Mouse (Mus musculus): ENCODE measurements around the gene 2900026A02Rik. TPM values are rescaled to one million over a fixed set of nuclear protein-coding genes. Genes with fewer than 3 reads are reported as not detected.

Gene 2900026A02Rik
- polyA plus RNA-seq, 2 experiments = 7.1 to 13.6 TPM

DNA sequence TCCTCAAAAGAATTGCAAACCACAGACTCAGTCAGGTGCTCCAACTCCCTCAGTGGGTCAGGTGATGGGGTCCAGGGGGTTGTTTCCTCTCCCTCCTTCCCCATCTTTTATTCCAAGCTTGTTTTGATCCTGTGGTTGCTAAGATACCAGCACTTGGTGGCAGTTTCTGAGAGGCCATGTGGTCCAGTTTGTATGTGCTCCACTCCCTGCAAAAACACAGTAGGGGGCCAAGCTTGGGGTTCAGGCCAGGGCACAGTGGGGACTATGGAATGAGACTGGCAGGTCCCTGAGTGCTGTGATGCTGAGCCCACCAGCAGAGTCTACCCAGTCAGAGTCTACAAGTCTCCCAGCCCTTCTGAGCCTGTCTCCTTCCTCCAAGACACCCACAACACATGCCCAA, 171.2 kb downstream of the 2900026A02Rik start:
- H3K4me1 ChIP-seq (ENCODE audit: control insufficient read depth, insufficient read depth, low read length) = no peaks in the 10 kb centered on the region
- H3K36me3 ChIP-seq (ENCODE audit: control insufficient read depth, insufficient read depth, low read length) = no peaks in the 10 kb centered on the region
- no peak overlapping the region for H3K4me2 ChIP-seq (replicated peaks; ENCODE audit: low read depth, low read length, severe bottlenecking)
- no peak overlapping the region for H3K9ac ChIP-seq (ENCODE audit: low read depth, low read length, severe bottlenecking)
- H3K27me3 ChIP-seq (ENCODE audit: control insufficient read depth, insufficient read depth, low read length) = no peaks in the 10 kb centered on the region
- H3K27ac ChIP-seq (replicated peaks; ENCODE audit: low read depth, low read length) = no peak overlapping the region
- ATAC-seq (ENCODE audit: low FRiP score, low read depth) (no peak), DNase-seq (ENCODE audit: low spot score) (no peak)
- no peak overlapping the region for H3K4me3 ChIP-seq (replicated peaks; ENCODE audit: low read length)
- TF ChIP-seq POLR2A (IDR thresholded peaks at IDR 0.05; ENCODE audit: borderline replicate concordance, extremely low read depth, insufficient read depth, insufficient read length) = no peak
- no peaks in the 10 kb centered on the region for H3K9me3 ChIP-seq (ENCODE audit: control insufficient read depth, low read length)

DNA sequence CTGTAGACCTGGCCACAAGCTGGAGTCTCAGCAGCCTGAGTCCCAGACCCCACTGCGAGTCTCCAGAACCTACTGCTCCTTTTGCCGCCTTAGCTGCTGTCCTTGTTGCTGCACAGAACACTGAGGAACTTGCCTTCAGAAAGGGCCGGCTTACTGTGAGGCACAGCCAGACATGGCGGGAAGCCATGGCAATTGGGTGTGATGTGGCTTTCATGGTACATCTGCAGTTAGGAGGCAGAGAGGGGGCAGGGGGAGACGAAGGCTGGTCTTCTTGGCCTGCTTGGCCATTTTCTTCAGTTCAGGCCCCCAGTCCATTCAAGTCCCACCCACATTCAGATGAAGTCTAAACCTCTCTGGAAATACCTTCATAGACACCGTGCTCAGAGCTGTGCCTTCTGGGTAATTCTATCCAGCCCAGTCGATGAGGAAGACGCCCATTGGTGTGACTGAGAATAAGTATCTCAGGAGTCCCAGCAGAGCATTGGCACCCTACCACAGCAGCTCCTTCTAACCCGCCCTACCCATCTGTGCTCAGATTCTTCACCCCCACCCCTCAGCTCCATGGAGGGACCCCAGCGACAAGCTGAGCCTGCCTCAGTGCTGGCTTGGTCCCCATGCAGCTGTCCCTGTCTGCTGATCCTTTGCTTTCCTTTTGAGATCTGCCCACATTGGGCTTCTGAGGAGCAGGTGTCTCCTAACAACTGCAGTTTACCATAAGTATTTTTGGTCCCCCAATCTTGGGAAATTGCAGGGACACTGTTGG, 175.3 kb downstream of the 2900026A02Rik start:
- H3K4me1 ChIP-seq (ENCODE audit: control insufficient read depth, insufficient read depth, low read length) = no peaks in the 10 kb centered on the region; the same call in 1 of the 2 replicates
- DNase-seq (ENCODE audit: low spot score) = no peak
- peak; percentile 62 for ATAC-seq (ENCODE audit: low FRiP score, low read depth)
- H3K27ac ChIP-seq (replicated peaks; ENCODE audit: low read depth, low read length) = no peak overlapping the region
- no peaks in the 10 kb centered on the region for H3K9me3 ChIP-seq (ENCODE audit: control insufficient read depth, low read length)
- H3K4me2 ChIP-seq (replicated peaks; ENCODE audit: low read depth, low read length, severe bottlenecking) = no peak overlapping the region
- H3K4me3 ChIP-seq (replicated peaks; ENCODE audit: low read length) = no peak overlapping the region
- no peaks in the 10 kb centered on the region for H3K36me3 ChIP-seq (ENCODE audit: control insufficient read depth, insufficient read depth, low read length)
- TF ChIP-seq POLR2A (IDR thresholded peaks at IDR 0.05; ENCODE audit: borderline replicate concordance, extremely low read depth, insufficient read depth, insufficient read length) = no peak
- 83% methylated on average over 10 of the region's 10 CpGs for WGBS
- no peaks in the 10 kb centered on the region for H3K27me3 ChIP-seq (ENCODE audit: control insufficient read depth, insufficient read depth, low read length)
- no peak overlapping the region for H3K9ac ChIP-seq (ENCODE audit: low read depth, low read length, severe bottlenecking)

DNA sequence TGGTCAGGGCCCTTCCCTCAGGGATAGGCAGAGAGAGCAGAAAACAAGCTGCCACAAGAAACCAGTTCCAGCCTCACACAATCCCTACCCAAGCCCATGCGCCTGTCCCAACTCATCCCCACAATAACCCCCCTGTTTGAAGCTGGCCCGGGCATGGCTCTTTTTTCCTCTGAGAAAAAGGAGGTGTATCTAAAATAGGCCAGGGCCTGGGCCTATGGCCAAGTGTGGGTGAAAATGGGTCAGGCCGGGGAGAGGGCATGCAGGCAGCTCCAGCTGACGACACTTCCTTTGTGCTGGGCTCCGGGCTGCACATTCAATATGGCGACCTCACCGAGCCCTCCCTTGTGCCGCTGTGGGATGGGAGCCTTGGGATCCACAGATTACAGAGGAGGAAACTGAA, 177.5 kb downstream of the 2900026A02Rik start:
- no peaks in the 10 kb centered on the region; the same call in 1 of the 2 replicates for H3K4me1 ChIP-seq (ENCODE audit: control insufficient read depth, insufficient read depth, low read length)
- H3K27me3 ChIP-seq (ENCODE audit: control insufficient read depth, insufficient read depth, low read length) = no peaks in the 10 kb centered on the region
- TF ChIP-seq POLR2A (IDR thresholded peaks at IDR 0.05; ENCODE audit: borderline replicate concordance, extremely low read depth, insufficient read depth, insufficient read length) = no peak
- H3K9me3 ChIP-seq (ENCODE audit: control insufficient read depth, low read length) = no peaks in the 10 kb centered on the region
- 83% methylated on average over 8 of the region's 8 CpGs for WGBS
- ATAC-seq (ENCODE audit: low FRiP score, low read depth) (no peak), DNase-seq (ENCODE audit: low spot score) (no peak)
- H3K9ac ChIP-seq (ENCODE audit: low read depth, low read length, severe bottlenecking) = no peak overlapping the region
- no peak overlapping the region for H3K4me3 ChIP-seq (replicated peaks; ENCODE audit: low read length)
- H3K36me3 ChIP-seq (ENCODE audit: control insufficient read depth, insufficient read depth, low read length) = no peaks in the 10 kb centered on the region
- no peak overlapping the region for H3K4me2 ChIP-seq (replicated peaks; ENCODE audit: low read depth, low read length, severe bottlenecking)
- H3K27ac ChIP-seq (replicated peaks; ENCODE audit: low read depth, low read length) = no peak overlapping the region

DNA sequence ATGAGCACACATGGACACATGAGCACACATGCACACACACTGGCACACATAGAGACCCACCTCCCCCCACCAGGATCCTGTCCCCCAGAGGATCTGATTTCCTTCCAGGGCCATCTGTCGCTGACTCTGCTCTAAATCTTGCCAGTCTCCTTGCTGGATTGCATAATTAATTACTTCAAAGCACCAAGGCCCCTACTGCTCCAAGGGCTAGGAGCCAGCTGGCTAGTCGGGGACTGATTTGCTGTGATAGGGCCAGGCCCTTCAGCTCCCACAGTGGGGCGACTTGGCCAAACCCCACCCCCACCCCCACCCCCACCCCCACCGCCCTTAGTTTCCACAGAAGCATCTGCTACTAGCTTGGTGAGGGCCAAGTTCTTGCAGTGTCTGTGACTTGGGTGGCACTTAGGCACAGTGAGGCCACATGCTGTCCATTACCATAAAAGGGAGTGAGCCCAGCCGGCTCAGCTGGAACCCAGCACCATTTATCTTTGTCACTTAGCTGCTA, 179.4 kb downstream of the 2900026A02Rik start:
- ATAC-seq (ENCODE audit: low FRiP score, low read depth) = peak; percentile 44; the same call in 1 of the 2 replicates

DNA sequence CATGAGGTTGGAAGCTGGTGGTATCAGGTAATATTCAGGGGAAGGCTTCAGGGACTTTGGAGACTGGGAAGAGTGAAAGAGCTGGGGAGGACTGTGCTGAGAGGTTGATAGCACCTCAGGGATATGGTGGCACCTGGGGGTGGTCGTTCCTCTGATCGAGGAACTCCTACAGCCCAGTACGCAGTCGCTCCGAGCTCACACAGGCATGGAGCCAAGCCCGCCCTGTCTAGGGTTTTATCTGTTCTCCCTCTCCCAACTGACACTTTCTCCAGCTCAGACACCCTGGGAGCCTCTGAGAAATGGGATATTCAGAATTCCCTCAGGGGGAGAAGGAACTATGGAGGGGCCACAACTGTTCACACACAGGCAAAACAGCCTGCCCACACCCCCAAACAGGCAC, 180.3 kb downstream of the 2900026A02Rik start:
- DNase-seq (ENCODE audit: low spot score) = no peak

More for the DNA sequence above, 179.4 kb downstream of the 2900026A02Rik start:
- no peak overlapping the region for H3K9ac ChIP-seq (ENCODE audit: low read depth, low read length, severe bottlenecking)
- no peak overlapping the region for H3K4me2 ChIP-seq (replicated peaks; ENCODE audit: low read depth, low read length, severe bottlenecking)
- H3K4me3 ChIP-seq (replicated peaks; ENCODE audit: low read length) = no peak overlapping the region
- TF ChIP-seq POLR2A (IDR thresholded peaks at IDR 0.05; ENCODE audit: borderline replicate concordance, extremely low read depth, insufficient read depth, insufficient read length) = no peak
- no peaks in the 10 kb centered on the region for H3K36me3 ChIP-seq (ENCODE audit: control insufficient read depth, insufficient read depth, low read length)
- H3K4me1 ChIP-seq (ENCODE audit: control insufficient read depth, insufficient read depth, low read length) = no peaks in the 10 kb centered on the region; the same call in 1 of the 2 replicates
- H3K27me3 ChIP-seq (ENCODE audit: control insufficient read depth, insufficient read depth, low read length) = no peaks in the 10 kb centered on the region
- H3K27ac ChIP-seq (replicated peaks; ENCODE audit: low read depth, low read length) = no peak overlapping the region
- 3% methylated on average over 5 of the region's 5 CpGs for WGBS
- peak; percentile 37 for DNase-seq (ENCODE audit: low spot score)
- H3K9me3 ChIP-seq (ENCODE audit: control insufficient read depth, low read length) = no peaks in the 10 kb centered on the region

More for the DNA sequence above, 180.3 kb downstream of the 2900026A02Rik start:
- no peak for TF ChIP-seq POLR2A (IDR thresholded peaks at IDR 0.05; ENCODE audit: borderline replicate concordance, extremely low read depth, insufficient read depth, insufficient read length)
- no peak for ATAC-seq (ENCODE audit: low FRiP score, low read depth)
- Histone ChIP-seq H3K4me3 (replicated peaks; ENCODE audit: low read length) (no peak overlapping the region), H3K9ac (ENCODE audit: low read depth, low read length, severe bottlenecking) (no peak overlapping the region), H3K9me3 (ENCODE audit: control insufficient read depth, low read length) (no peaks in the 10 kb centered on the region), H3K4me2 (replicated peaks; ENCODE audit: low read depth, low read length, severe bottlenecking) (no peak overlapping the region), H3K36me3 (ENCODE audit: control insufficient read depth, insufficient read depth, low read length) (no peaks in the 10 kb centered on the region), H3K27me3 (ENCODE audit: control insufficient read depth, insufficient read depth, low read length) (no peaks in the 10 kb centered on the region), H3K4me1 (ENCODE audit: control insufficient read depth, insufficient read depth, low read length) (no peaks in the 10 kb centered on the region; the same call in 1 of the 2 replicates), H3K27ac (replicated peaks; ENCODE audit: low read depth, low read length) (no peak overlapping the region)
- 66% methylated on average over 6 of the region's 6 CpGs for WGBS

All from limb, embryonic 14.5 days (tissue).